Mouse (Mus musculus) lung, embryonic 15.5 days (tissue): ENCODE data around the gene Lrp8. TPM values are rescaled to one million over a fixed set of nuclear protein-coding genes. Genes with fewer than 3 reads are reported as not detected.

Experiments used
- polyA plus RNA-seq: library from polyadenylated mRNA; unstranded; fragments of >200 nt; fragmentation: Nextera tagmentation; extraction: Ambion mirVana; gene quantifications from 2 replicates; pipeline ENCODE4 v1.2.1, GENCODE M21; 2015

Lrp8 gene
- polyA plus RNA-seq, 1 experiment from 2014 or later: 1.2 TPM

Other genes starting within 250 kb of the Lrp8 start
- gene Dmrtb1, start 118.0 kb upstream of the Lrp8 start, polyA plus RNA-seq: not detected in 2 replicates
- gene Magoh, start 77.5 kb downstream of the Lrp8 start, polyA plus RNA-seq: 189 and 210 TPM in 2 replicates
- 121 and 128 TPM in 2 replicates for gene 0610037L13Rik, start 87.6 kb downstream of the Lrp8 start, polyA plus RNA-seq
- 43.8 and 45.0 TPM in 2 replicates for gene Cpt2, start 121.3 kb downstream of the Lrp8 start, polyA plus RNA-seq
- 0.10 TPM in 1 of 2 replicates, not detected in the other for gene Slc1a7, start 166.1 kb downstream of the Lrp8 start, polyA plus RNA-seq